Mouse (Mus musculus): ENCODE data around the gene Chdh. TPM values are rescaled to one million over a fixed set of nuclear protein-coding genes. Genes with fewer than 3 reads are reported as not detected.

Chdh gene
- total RNA-seq, 2 experiments from 2014 or later: 0.35 to 0.41 TPM

DNA sequence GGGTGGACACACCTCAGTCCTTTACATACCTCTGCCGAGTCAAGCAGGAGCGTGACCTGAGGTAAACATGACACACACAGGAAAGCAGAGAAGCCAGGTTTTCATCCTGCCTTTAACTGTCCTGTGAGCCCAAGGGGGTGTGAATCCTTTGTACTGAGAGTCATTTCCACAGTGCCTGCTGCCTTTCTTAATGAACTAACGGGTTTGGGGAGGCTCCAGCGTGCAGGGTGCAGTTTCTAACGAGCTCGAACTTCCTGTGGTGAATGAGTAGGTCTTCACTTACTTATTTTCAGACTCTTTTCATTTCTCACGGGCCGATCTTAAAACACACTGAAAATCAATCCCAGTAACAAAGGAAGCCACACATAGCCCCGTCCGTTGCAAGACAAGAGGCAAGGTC, 5.7 kb downstream of the Chdh start:
- DNase-seq: no peak

DNA sequence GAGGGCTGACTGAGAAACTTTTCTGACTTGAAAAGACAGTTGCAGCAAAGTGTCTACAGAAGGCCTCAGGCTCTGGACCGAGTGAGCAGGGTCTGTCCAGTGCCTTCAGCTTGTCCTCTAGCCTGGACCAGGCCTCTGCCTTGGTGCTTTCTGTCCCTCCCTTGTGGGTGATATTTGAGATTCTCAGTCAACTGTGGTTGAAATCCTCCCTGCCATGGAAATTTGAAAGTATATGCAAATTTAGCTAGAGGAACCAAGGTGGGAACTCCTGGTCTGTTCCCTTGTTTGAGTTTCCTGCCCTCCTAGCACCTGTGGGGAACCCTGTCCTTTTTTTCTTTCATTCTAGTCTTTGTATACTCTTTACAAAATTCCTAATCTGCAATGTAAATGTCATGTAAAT, 6.2 kb downstream of the Chdh start:
- no peak for DNase-seq

DNA sequence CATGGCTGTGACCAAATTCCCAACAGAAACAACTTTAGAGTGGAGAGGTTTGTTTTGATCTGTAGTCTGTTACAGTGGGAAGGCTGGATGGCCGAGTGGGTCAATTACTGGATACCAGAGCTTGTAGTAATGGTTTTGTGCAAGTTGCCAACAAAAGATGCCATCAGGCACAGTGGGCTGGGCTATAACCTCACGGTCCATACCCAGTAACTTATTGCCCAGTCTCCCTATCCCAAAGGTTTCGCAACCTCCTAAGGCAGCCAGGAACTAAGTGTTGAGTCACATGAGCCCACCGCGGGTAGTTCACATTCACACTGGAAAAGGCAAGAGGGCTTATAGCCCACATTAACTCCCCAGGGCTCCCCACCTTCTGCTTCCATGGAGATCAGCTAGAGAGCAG, 7.8 kb downstream of the Chdh start:
- no peak for DNase-seq

DNA sequence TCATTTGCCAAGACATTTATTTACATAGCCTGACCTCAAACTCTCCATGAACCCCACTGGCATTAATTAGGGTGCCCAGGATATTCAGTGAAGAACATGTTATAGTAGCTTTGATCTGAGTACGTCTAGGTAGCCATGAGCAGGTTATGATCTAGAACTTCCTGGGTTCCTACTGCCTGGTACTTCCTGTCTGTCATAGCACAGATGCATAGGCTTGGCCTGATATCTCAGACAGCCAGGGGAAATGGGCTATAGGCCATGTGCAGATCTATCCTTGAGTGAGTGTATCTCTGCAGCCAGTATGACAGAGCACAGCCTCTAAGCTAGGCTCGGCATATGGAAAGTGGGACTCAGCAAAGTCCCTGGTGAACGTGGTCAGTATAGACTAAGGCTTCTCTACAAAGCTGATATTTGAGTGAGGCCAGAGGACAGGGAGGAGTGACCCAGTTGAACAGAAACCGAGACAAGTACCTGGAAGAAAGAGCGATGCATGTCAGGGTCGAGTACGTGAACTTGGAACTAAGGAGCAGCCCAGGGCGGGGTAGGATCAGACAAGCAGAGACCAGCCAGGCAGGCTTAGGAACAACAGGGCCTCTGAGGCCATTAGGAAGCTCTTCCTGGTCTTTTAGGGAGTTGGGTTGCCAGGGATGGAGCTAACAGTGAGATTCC, 9.1 kb downstream of the Chdh start:
- DNase-seq: no peak

DNA sequence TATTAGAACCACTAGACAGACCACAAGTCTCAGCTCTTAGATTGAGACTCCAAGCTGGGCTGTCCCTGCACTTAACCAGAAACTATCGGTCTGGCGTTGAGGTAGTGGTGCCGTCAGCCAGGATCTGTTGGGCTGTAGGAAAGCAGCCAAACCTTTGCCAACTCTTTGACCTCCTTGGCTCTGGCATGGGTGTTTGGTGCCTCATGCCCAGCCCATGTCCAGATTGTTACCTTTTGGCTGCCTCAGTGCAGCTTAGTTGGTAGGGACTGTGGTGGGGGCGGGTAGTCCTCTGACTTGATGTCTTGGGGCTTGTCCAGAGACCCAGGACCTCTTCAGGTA, 9.6 kb downstream of the Chdh start:
- DNase-seq: no peak

DNA sequence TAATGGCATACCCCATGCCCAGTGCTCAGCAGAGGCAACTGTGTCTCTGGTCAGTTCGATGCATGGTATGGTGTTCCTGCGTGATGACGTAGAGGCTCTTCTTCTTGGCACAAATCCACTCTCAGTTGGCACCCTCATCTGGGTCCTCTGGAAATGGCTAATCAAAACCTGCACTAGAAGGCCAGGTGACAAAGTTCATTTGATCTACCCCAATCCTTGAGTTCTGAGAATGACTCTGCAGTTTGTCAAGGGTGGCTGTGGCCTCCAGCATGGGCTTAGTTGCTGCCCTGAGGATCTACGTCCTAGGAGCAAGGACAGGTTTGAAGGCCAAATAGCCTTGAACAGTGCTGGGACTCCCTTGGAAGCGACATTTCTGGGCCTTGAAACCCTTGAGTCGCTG, 10.0 kb downstream of the Chdh start:
- no peak for DNase-seq

DNA sequence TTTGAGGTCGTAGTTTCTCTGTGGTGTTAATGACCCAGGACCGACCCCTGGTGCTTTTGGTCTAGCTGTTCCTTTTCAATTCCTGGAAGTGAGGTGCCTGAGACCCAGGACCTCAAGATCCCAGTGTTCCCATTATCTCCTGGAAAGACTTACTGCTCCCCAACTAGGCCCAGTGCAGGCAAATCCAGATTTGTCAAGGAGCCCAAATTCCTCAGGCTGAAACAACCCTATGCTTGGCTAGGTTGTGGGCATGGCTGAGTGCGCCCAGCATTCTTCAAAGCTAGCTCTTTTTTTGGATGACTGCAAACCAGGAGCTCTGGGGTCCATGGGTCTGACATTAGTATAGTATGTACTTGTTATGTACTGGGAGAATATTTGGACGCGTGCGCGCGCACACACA, 10.6 kb downstream of the Chdh start:
- DNase-seq: no peak

DNA sequence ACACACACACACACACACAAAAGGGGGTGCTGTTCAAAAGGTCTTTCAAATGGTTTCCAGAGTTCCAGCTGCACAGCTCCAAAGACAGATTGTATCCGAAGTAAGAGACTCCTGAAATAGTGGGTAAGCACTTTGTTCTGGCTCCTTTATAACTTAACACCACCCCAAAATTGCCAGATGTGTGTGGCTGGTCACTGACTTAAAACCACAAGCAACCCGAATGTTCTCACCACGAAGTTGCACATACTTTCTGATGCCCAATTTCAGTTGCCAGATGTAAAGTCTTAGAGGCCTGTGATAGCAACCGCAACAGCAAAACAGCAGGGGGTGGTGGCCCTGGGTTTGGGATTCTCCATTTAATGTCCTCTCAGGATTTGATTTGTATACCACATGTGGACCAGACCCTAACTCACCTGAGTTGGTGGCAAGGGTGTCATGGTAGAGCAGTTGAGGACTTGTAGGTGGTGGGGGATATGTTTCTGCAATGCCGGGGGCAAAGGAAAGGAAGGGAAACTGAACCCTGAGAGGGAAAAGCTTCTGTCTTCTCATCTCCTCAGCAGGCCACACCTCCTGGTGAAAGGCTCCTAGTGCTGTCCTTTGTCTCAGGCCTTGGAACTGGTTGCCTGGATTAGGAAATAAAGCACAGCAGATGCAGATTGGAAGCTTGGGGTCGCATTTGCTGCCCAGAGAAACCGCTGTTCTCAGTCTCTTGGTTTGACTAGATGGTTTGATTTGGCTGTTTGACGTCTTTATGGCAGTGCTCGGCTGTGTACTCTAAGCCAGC, 11.2 kb downstream of the Chdh start:
- no peak for DNase-seq

DNA sequence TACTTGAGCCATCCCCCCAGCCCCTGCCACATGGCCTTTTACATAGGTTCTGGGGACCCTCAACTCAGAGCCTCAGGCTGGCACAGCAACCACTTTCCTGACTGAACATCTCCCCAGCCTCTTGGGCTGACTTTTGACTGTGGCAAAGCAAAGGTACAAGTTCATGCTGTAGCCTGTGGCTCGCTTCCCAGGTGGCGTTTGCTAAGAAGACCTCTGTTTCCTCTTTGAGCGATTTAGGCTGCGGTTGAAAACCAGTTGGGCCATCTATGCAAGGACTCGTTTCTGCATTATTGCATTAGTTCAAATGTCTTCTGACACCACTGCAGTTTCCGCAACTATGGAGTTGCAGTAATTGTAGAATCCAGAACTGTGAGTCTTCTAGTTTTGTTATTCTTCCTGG, 13.6 kb downstream of the Chdh start:
- no peak for DNase-seq

DNA sequence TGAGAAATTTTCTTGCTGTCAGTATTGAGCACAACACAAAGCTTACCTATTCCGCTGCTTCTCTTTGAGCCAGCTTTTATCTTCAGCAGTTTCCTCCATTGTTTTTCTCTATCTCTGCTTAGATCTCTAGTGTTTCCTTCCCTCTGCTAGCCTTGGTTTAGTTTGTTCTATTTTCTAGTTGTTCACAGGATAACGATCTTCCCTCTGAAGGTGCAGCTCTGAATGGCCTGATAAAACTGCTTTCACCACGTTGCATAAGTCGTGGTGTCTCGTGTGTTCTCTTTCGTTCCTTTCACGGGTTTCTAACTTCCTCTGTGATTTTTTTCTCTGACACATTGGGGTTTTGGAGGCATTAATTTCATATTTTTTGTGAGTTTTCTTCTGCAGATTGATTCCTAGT, 15.6 kb downstream of the Chdh start:
- DNase-seq: no peak

DNA sequence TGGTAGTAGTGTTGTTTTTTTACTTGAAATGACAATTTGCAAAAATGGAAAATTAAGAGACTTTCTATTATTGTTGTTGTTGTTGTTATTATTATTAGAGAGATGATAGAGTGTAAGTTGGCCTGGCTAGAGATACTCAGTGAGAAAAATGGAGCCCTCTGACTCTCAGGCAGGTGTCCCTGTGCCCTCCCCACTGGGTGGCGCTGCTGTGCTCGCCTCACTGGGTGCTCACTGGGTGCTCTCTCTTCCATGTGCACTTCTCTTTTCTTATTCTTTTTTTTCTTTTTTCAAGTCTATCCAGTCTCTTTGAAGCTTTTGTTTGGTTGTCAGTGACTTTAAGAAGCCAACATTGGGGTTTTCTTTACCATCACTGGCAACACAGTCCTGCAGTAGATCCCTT, 18.6 kb downstream of the Chdh start:
- DNase-seq: no peak

DNA sequence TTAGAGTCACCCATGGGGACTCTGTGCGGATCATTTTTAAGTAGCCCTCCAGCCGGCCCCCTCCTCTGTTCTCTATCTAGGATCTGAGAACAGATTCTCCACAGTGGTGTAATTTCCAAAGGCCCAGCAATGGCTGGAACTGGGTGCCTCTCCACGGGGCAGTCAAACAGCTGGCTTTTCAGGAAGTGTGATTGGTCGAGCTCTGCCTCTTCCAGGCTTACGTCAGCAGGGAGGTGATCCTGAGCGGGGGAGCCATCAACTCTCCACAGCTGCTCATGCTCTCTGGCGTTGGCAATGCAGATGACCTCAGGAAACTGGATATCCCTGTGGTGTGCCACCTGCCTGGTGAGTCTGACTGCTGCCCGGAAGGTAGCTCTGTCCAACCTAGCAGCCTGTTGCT, 24.6 kb downstream of the Chdh start:
- DNase-seq: no peak

DNA sequence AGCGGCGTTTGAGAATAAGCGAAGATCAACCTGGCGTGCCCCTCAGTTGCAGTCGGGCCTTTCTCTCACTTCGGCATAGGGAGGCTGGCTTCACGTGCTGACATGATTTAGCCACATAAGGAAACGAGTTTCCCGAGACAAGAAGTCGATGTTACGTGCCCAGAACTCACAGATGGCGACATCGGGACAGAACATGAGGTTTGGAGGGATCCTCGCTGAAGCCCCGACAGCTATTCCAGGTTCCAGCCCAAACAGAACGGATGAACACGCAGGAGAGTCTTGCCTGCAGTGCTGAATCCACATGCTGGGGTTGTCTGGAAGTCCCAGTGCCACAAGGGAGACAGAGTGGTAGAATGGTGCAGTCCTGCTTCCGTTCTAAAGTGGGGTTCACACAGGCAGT, 29.6 kb downstream of the Chdh start:
- no peak for DNase-seq

DNA sequence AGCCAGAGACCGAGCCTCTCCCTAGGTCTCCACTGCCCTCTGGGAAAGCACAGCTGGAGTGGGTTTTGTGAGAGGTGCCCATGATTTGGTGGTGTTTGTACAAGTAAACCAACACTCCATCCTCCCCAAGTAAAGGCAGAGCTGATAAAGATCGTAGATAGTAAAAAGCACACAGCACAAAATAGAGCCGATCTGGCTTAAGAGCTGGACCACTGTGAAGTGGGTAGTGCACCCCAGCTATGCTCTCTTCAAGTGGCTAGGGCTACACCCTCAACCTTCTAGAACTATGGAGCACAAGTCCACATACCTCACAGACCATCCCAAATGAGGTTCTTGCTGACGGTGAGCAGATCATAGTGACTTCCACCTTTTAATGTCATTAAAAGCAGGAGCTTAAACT, 30.6 kb downstream of the Chdh start:
- DNase-seq: no peak

DNA sequence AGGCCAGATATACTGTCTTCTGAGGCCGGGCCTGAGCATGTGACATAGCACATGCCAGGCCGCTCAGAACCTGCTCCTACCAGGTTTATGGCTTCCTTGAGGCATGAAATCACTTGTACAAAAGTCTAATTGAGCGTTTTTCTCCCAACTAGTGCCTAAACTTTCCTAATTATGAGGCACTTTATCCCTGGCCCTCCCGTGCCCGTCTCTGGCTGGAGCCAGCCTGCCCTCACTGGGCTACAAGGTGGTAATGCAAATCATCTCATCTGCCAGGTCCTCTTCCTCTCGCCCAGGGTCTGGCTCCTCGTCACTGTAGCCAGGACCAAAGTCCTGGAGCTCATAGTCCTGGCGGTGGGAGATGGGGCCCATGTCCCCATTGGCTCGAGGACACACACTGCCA, 33.0 kb downstream of the Chdh start:
- no peak for DNase-seq

DNA sequence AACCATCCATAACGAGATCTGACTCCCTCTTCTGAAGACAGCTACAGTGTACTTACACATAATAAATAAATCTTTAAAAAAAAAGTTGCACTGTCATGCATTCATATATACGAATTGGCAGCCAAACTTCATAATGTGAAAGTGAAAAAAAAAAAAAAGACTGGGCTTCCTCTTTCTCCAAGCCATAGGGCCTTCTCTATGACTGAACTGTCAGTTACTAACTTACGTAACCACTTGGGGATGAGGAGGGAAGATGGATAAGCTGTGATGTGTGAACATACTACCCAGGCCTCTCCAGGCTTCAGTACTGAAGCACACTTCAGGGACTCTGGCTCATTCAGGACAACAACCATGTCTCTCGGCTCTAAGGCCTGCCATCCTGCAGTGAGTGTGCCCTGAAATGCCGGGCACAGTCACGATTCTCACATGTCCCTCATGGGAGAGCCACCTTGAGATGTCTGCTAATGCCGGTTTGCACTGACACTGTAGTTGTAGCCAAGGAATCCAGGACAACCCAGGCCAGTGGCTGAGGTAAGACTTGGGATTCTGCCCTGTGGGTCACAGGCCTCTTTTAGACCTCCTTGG, 34.6 kb downstream of the Chdh start:
- DNase-seq: no peak

DNA sequence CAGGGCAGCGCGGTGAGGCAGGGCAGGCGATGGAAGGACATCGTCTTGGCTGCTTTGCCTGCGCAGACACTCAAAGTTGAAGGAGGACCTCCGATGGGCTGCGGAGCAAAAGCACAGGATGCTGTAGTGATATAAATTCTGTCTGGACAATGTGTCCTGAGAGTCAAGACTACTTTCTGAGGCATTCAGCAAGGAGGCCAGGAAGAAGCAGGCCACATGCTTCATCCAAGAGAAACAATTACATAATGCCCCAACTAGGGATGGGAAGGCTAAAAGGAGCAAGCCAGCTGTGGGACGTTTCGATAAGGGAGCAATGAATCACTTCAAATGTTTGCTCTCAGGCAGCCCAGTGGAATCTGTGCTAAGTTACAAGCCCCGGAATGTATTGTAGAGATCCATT, 36.4 kb downstream of the Chdh start:
- DNase-seq: no peak

DNA sequence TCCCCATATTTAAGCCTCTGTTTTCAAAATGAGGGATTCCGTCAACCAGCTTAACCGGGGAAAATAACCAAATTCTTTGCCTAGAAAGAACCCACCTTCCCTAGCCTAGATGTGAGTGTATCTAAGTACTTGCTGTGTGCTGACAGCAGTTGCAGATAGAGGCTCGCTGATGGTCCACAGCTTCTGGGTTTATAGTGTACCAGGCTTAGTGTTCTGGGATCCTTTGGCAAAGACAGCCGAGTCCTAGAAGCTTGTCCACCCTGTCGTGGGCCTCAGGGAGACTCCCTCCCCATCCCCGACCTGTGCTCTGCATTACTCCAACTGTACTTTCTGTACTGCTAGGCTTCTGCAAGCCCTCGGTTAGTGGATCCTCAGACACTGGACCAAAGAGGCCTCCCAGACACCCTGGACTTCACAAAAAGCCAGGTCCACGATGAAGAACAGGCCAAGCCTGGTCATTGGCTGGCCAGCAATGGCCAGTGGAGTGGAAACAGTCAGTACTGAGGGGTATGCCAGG, 36.9 kb downstream of the Chdh start:
- no peak for DNase-seq

DNA sequence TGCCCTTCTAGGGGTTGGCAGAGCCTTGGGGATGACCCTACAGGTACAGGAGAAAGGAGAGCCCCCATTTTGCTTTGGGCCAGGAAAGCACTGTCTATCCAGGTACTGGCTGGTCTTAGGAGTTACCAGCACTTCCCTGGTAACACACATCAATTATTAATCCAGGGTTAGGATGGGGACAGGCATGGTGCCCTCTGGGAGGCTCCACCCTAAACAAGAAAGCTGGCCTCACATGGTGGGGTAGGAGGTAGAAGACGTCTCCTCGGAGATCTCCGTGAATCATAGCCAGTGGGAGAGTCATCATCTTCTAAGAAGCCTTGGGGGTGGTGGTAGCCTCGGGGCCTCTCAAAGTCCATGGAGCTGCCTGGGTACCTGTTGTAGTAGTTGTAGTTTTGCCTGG, 38.2 kb downstream of the Chdh start:
- DNase-seq: no peak

DNA sequence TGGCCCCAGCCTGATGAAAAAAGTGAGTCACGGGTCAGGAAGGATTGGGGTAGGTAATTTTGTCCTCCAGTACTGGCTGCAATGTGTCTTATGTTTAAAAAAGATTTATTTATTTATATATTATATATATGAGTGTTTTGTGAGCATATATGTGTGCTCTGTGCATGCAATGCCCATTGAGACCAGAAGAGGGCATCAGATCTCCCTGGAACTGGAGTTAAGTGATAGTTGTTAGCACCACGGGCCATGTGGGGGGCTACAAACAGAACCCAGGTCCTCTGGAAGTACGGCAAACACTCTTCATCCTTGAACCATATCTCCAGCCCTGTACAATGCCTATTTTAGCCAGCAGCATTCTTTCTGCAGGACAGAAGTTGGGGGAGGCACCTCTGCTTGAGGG, 39.2 kb downstream of the Chdh start:
- no peak for DNase-seq

DNA sequence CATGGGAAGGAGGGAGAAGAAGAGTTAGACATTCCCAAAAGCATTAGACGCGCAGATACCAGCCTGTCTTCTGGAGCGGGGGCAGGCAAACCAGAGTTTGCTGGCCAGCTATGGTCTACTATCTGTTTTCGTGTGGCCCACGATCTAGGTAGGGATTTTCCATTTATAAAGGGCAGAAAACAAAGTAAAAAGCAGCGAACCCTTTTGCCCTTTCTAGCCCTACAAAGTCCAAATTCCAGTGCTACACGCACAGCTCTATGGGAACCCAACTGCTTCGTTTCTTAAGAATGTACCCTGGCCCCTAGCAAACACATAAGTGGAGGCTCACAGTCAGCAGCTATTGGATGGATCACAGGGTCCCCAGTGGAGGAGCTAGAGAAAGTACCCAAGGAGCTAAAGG, 41.5 kb downstream of the Chdh start:
- no peak for DNase-seq

DNA sequence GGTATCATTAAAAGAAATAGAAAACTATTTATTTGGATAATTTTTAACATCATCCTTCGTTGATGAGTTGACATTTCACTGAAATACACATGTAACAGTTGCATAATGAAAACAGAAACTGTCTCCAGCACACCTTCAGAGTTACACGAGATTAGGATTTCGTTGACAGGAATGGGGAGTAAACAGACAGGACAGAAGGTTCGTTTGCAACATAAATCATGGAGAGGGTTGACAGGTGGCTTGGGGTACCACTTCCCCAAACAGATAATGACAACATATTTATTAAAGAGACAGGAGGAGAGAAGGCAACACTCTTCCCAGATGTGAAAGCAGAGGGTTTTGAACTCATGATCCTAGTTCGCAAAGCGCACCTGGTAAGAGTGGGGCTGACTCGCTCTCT, 46.1 kb downstream of the Chdh start:
- DNase-seq: no peak

DNA sequence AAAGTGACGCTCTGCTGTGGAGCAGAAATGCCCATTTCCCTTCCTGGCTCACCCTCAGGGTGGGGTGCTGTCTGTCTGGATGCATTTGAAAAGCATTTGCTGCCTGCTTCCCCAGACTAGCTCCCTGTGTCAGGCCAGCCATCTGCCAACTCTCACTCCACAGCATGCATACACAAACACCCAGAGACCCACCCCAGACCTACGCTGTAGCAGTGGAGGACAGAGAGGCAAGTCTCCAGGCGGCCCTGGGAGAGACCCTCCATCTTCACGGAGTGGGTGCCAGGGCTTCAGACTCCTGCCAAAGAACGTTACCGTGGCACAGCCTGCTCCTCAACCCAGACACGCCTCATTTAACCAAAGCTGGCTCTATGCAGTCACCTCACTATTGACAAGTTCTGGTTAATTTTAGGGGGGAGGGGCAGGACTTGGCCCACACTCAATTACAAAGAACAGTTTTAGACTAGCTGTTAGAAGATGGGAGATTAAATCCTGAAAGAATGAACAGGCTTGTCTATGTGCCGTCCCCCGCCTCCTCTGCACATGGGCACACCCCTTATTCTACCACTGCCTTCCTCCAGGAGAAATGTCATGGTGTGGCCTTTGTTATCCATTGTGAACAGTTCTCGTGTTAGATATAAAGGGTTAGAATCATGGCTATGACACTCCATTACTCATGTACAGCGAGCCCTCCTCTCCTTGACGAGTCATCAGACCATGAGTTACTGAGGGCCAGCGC, 47.4 kb downstream of the Chdh start:
- DNase-seq: no peak

All from gastrocnemius, postnatal 10 days (tissue).